Mouse (Mus musculus) midbrain, embryonic 15.5 days (tissue): Measurements from ENCODE around the gene Vsig2. TPM values are rescaled to one million over a fixed set of nuclear protein-coding genes. Genes with fewer than 3 reads are reported as not detected.

Source experiments
- ATAC-seq: fragments of 200-750 bp; cut with Nextera tagmentation; replicated peaks from 2 replicates; pipeline ENCODE4 v1.8.0; 2017; ENCODE audit warnings: moderate TSS enrichment
- H3K27ac ChIP-seq: fragments of 300-500 bp; sonication (generic); 2 replicates; pipeline ENCODE4 v1.5.1; 2015; ENCODE audit warnings: mild to moderate bottlenecking, inconsistent platforms
- H3K27me3 ChIP-seq: fragments of 300-500 bp; sonication (generic); replicated peaks from 2 replicates; pipeline ENCODE4 v1.6.1; 2015; ENCODE audit warnings: inconsistent platforms
- H3K36me3 ChIP-seq: fragments of 300-500 bp; sonication (generic); replicated peaks from 2 replicates; pipeline ENCODE4 v1.6.1; 2015; ENCODE audit warnings: inconsistent platforms
- H3K4me1 ChIP-seq: fragments of 300-500 bp; sonication (generic); 2 replicates; pipeline ENCODE4 v1.6.1; 2015; ENCODE audit warnings: inconsistent platforms
- H3K4me2 ChIP-seq: fragments of 300-500 bp; sonication (generic); 2 replicates; pipeline ENCODE4 v1.6.1; 2015; ENCODE audit warnings: inconsistent platforms, mild to moderate bottlenecking, moderate library complexity
- H3K4me3 ChIP-seq: fragments of 300-500 bp; sonication (generic); 2 replicates; pipeline ENCODE4 v1.5.1; 2015; ENCODE audit warnings: mild to moderate bottlenecking, inconsistent platforms
- H3K9ac ChIP-seq: fragments of 300-500 bp; sonication (generic); 2 replicates; pipeline ENCODE4 v1.6.1; 2015; ENCODE audit warnings: mild to moderate bottlenecking, inconsistent platforms
- H3K9me3 ChIP-seq: fragments of 300-500 bp; sonication (generic); 2 replicates; pipeline ENCODE4 v1.6.1; 2016; ENCODE audit warnings: inconsistent platforms
- WGBS: fragments of 180-500 bp; shearing (Covaris S2); methylation state at CpG from one replicate; pipeline ENCODE4 v1.1.7; 2015; ENCODE audit warnings: mixed read lengths; 5-methylcytosine and 5-hydroxymethylcytosine counted together
- polyA plus RNA-seq: library from polyadenylated mRNA; unstranded; fragments of >200 nt; fragmentation: Nextera tagmentation; extraction: Ambion mirVana; gene quantifications from 2 replicates; pipeline ENCODE4 v1.2.1, GENCODE M21; 2015

The Vsig2 gene
- polyA plus RNA-seq, 1 experiment from 2014 or later, result 0.59 TPM

GRCm38 (mm10) chr9:37576436-37576930 lies 37.4 kb downstream of the Vsig2 start:
- H3K4me1 ChIP-seq, result peaks cover 7% of the 10 kb centered on the region
- H3K4me3 ChIP-seq, result peak overlapping the region; percentile 9; the same call in 1 of the 2 replicates
- peak overlapping the region; percentile 67 for H3K27ac ChIP-seq
- H3K27me3 ChIP-seq, result no peaks in the 10 kb centered on the region
- H3K36me3 ChIP-seq, result no peaks in the 10 kb centered on the region
- ATAC-seq, result peak; percentile 78
- no peaks in the 10 kb centered on the region for H3K9me3 ChIP-seq
- 33% methylated on average over 14 of the region's 14 CpGs for WGBS
- peak overlapping the region; percentile 37 for H3K4me2 ChIP-seq
- no peak overlapping the region for H3K9ac ChIP-seq

- H3K27ac ChIP-seq, result no peak overlapping the region
- H3K4me2 ChIP-seq, result no peak overlapping the region
- 80% methylated on average over 5 of the region's 5 CpGs for WGBS
- H3K4me3 ChIP-seq, result no peak overlapping the region
- H3K4me1 ChIP-seq, result no peaks in the 10 kb centered on the region
- H3K9ac ChIP-seq, result no peak overlapping the region
- H3K27me3 ChIP-seq, result no peaks in the 10 kb centered on the region
- H3K36me3 ChIP-seq, result no peaks in the 10 kb centered on the region
- no peak for ATAC-seq
- no peaks in the 10 kb centered on the region for H3K9me3 ChIP-seq
Measured at GRCm38 (mm10) chr9:37583594-37583993, 44.5 kb downstream of the Vsig2 start.

- H3K27me3 ChIP-seq, result no peaks in the 10 kb centered on the region
- no peak overlapping the region for H3K4me3 ChIP-seq
- ATAC-seq, result peak; percentile 67; the same call in 1 of the 2 replicates
- no peak overlapping the region for H3K27ac ChIP-seq
- H3K9ac ChIP-seq, result no peak overlapping the region
- H3K36me3 ChIP-seq, result no peaks in the 10 kb centered on the region
- no peaks in the 10 kb centered on the region for H3K4me1 ChIP-seq
- no peaks in the 10 kb centered on the region for H3K9me3 ChIP-seq
- no peak overlapping the region for H3K4me2 ChIP-seq
- 73% methylated on average over 4 of the region's 4 CpGs for WGBS
Measured at GRCm38 (mm10) chr9:37586718-37587117, 47.7 kb downstream of the Vsig2 start.

- Histone ChIP-seq H3K4me3 (no peak overlapping the region), H3K4me1 (no peaks in the 10 kb centered on the region), H3K4me2 (no peak overlapping the region), H3K27ac (no peak overlapping the region), H3K27me3 (no peaks in the 10 kb centered on the region), H3K9me3 (no peaks in the 10 kb centered on the region), H3K9ac (no peak overlapping the region), H3K36me3 (no peaks in the 10 kb centered on the region)
- 84% methylated on average over 4 of the region's 4 CpGs for WGBS
- ATAC-seq, result no peak
Measured at GRCm38 (mm10) chr9:37590381-37590780, 51.3 kb downstream of the Vsig2 start.

- Histone ChIP-seq H3K9ac (no peak overlapping the region), H3K36me3 (no peaks in the 10 kb centered on the region), H3K4me1 (no peaks in the 10 kb centered on the region), H3K9me3 (no peaks in the 10 kb centered on the region), H3K4me2 (no peak overlapping the region), H3K27ac (no peak overlapping the region), H3K4me3 (no peak overlapping the region), H3K27me3 (no peaks in the 10 kb centered on the region)
- no peak for ATAC-seq
- WGBS, result 76% methylated on average over 2 of the region's 2 CpGs
Measured at GRCm38 (mm10) chr9:37592025-37592424, 53.0 kb downstream of the Vsig2 start.

- Histone ChIP-seq H3K27ac (no peak overlapping the region), H3K9ac (no peak overlapping the region), H3K27me3 (no peaks in the 10 kb centered on the region), H3K4me3 (no peak overlapping the region), H3K4me1 (no peaks in the 10 kb centered on the region), H3K4me2 (no peak overlapping the region), H3K36me3 (no peaks in the 10 kb centered on the region), H3K9me3 (no peaks in the 10 kb centered on the region)
- ATAC-seq, result no peak
- WGBS, result 55% methylated on average over 6 of the region's 6 CpGs
Measured at GRCm38 (mm10) chr9:37592633-37593032, 53.6 kb downstream of the Vsig2 start.

- Histone ChIP-seq H3K4me2 (no peak overlapping the region), H3K36me3 (no peaks in the 10 kb centered on the region), H3K27ac (no peak overlapping the region), H3K9ac (no peak overlapping the region), H3K4me1 (no peaks in the 10 kb centered on the region), H3K27me3 (no peaks in the 10 kb centered on the region), H3K9me3 (no peaks in the 10 kb centered on the region), H3K4me3 (no peak overlapping the region)
- WGBS, result 90% methylated on average over 3 of the region's 3 CpGs
- ATAC-seq, result no peak
Measured at GRCm38 (mm10) chr9:37593690-37594089, 54.6 kb downstream of the Vsig2 start.

Other genes with a start within 250 kb of the Vsig2 start
- gene Ccdc15, start 190.8 kb upstream of the Vsig2 start, polyA plus RNA-seq, result 7.9 and 8.7 TPM in 2 replicates
- 12.3 and 15.1 TPM in 2 replicates for gene Hepacam, start 171.9 kb upstream of the Vsig2 start, polyA plus RNA-seq
- gene Robo4, start 137.4 kb upstream of the Vsig2 start, polyA plus RNA-seq, result 5.2 and 6.2 TPM in 2 replicates
- 4.8 and 10.0 TPM in 2 replicates for gene Robo3, start 106.0 kb upstream of the Vsig2 start, polyA plus RNA-seq
- gene Msantd2, start 49.9 kb upstream of the Vsig2 start, polyA plus RNA-seq, result 31.9 and 33.8 TPM in 2 replicates
- gene Esam, start 11.2 kb upstream of the Vsig2 start, polyA plus RNA-seq, result 47.0 and 49.1 TPM in 2 replicates
- gene Nrgn, start 13.6 kb downstream of the Vsig2 start, polyA plus RNA-seq, result 5.8 and 6.7 TPM in 2 replicates
- 11.5 and 12.0 TPM in 2 replicates for gene Siae, start 16.4 kb downstream of the Vsig2 start, polyA plus RNA-seq
- gene Spa17, start 74.5 kb downstream of the Vsig2 start, polyA plus RNA-seq, result 8.5 and 8.6 TPM in 2 replicates
- gene Tbrg1, start 118.1 kb downstream of the Vsig2 start, polyA plus RNA-seq, result 83.6 and 92.9 TPM in 2 replicates
- not detected in 2 replicates for gene Panx3, start 130.0 kb downstream of the Vsig2 start, polyA plus RNA-seq
- gene Olfr160, start 177.0 kb downstream of the Vsig2 start, polyA plus RNA-seq, result not detected in 2 replicates
- not detected in 2 replicates for gene Olfr874, start 205.9 kb downstream of the Vsig2 start, polyA plus RNA-seq
- gene Olfr875, start 232.6 kb downstream of the Vsig2 start, polyA plus RNA-seq, result 0.10 TPM in 1 of 2 replicates, not detected in the other